Mouse (Mus musculus): ENCODE results near the gene Tbc1d5.

GRCm38 (mm10) chr17:50717586-50717985 is 461.6 kb downstream of the Tbc1d5 start:
- TF ChIP-seq CTCF (IDR thresholded peaks at IDR 0.05; ENCODE audit: low read depth) (no peak), EP300 (IDR thresholded peaks at IDR 0.05; ENCODE audit: low read depth) (no peak)
